Mouse (Mus musculus): ENCODE data around the gene Nol3. TPM values are rescaled to one million over a fixed set of nuclear protein-coding genes. Genes with fewer than 3 reads are reported as not detected.

The Nol3 gene
- total and polyA plus RNA-seq, 2 experiments from 2014 or later, result 2.6 to 6.9 TPM

- WGBS, result 43% methylated on average over 16 of the region's 16 CpGs
Measured at GRCm38 (mm10) chr8:105263244-105263912, 12.6 kb upstream of the Nol3 start.

GRCm38 (mm10) chr8:105264024-105264982, 11.6 kb upstream of the Nol3 start, which contains the start of the genes Tradd and Fbxl8:
Tradd (minus strand) TSS chr8:105264609.
Fbxl8 (plus strand) TSS chr8:105264648.
- DNase-seq (ENCODE audit: low spot score) (peak; percentile 50), ATAC-seq (no peak)
- Histone ChIP-seq H3K4me1 (ENCODE audit: insufficient read depth, low read length) (peaks cover 11% of the 10 kb centered on the region), H3K27ac (no peak within 1 kb of the TSS), H3K4me3 (ENCODE audit: low read length) (peak within 1 kb of the TSS; percentile 64), H3K4me2 (ENCODE audit: low read depth, low read length) (peak within 1 kb of the TSS; percentile 93), H3K27me3 (ENCODE audit: insufficient read depth, low read length) (peaks cover 20% of the 10 kb centered on the region), H3K36me3 (ENCODE audit: insufficient read depth, low read length) (no peaks in the 10 kb centered on the region), H3K9ac (replicated peaks; ENCODE audit: low read length) (peak within 1 kb of the TSS; percentile 56), H3K9me3 (ENCODE audit: low read length) (no peaks in the 10 kb centered on the region)
- 1% methylated on average over 53 of the region's 54 CpGs for WGBS
- TF ChIP-seq CTCF (IDR thresholded peaks at IDR 0.05; ENCODE audit: low read depth), result no peak

More at GRCm38 (mm10) chr8:105263244-105263912, 12.6 kb upstream of the Nol3 start:
- no peaks in the 10 kb centered on the region for H3K9me3 ChIP-seq (ENCODE audit: low read length)
- ATAC-seq (no peak), DNase-seq (ENCODE audit: low spot score) (no peak)
- H3K36me3 ChIP-seq (ENCODE audit: insufficient read depth, low read length), result no peaks in the 10 kb centered on the region
- no peak; the same call in 1 of the 2 replicates for TF ChIP-seq CTCF (IDR thresholded peaks at IDR 0.05; ENCODE audit: low read depth)
- H3K27me3 ChIP-seq (ENCODE audit: insufficient read depth, low read length), result peaks cover 14% of the 10 kb centered on the region
- H3K4me3 ChIP-seq (ENCODE audit: low read length), result no peak overlapping the region
- H3K9ac ChIP-seq (replicated peaks; ENCODE audit: low read length), result no peak overlapping the region
- H3K4me1 ChIP-seq (ENCODE audit: insufficient read depth, low read length), result peaks cover 10% of the 10 kb centered on the region
- no peak overlapping the region for H3K4me2 ChIP-seq (ENCODE audit: low read depth, low read length)
- H3K27ac ChIP-seq, result no peak overlapping the region

- no peak for ATAC-seq
- H3K4me2 ChIP-seq (ENCODE audit: low read depth, low read length), result peak overlapping the region; percentile 93
- no peak for TF ChIP-seq CTCF (IDR thresholded peaks at IDR 0.05; ENCODE audit: low read depth)
- H3K4me3 ChIP-seq (ENCODE audit: low read length), result peak overlapping the region; percentile 64
- H3K27ac ChIP-seq, result no peak overlapping the region
- no peak for DNase-seq (ENCODE audit: low spot score)
- WGBS, result 9% methylated on average over 10 of the region's 10 CpGs
- peaks cover 27% of the 10 kb centered on the region for H3K27me3 ChIP-seq (ENCODE audit: insufficient read depth, low read length)
- no peaks in the 10 kb centered on the region for H3K36me3 ChIP-seq (ENCODE audit: insufficient read depth, low read length)
- H3K4me1 ChIP-seq (ENCODE audit: insufficient read depth, low read length), result peaks cover 13% of the 10 kb centered on the region
- H3K9ac ChIP-seq (replicated peaks; ENCODE audit: low read length), result no peak overlapping the region
- H3K9me3 ChIP-seq (ENCODE audit: low read length), result no peaks in the 10 kb centered on the region
Measured at GRCm38 (mm10) chr8:105265128-105265527, 10.8 kb upstream of the Nol3 start.

- 18% methylated on average over 13 of the region's 13 CpGs for WGBS
- DNase-seq (ENCODE audit: low spot score) (no peak), ATAC-seq (no peak)
- Histone ChIP-seq H3K4me2 (ENCODE audit: low read depth, low read length) (no peak overlapping the region), H3K36me3 (ENCODE audit: insufficient read depth, low read length) (no peaks in the 10 kb centered on the region), H3K9ac (replicated peaks; ENCODE audit: low read length) (no peak overlapping the region), H3K9me3 (ENCODE audit: low read length) (no peaks in the 10 kb centered on the region), H3K4me1 (ENCODE audit: insufficient read depth, low read length) (peaks cover 17% of the 10 kb centered on the region), H3K4me3 (ENCODE audit: low read length) (no peak overlapping the region), H3K27ac (no peak overlapping the region), H3K27me3 (ENCODE audit: insufficient read depth, low read length) (peaks cover 34% of the 10 kb centered on the region)
- no peak for TF ChIP-seq CTCF (IDR thresholded peaks at IDR 0.05; ENCODE audit: low read depth)
Measured at GRCm38 (mm10) chr8:105266775-105267174, 9.2 kb upstream of the Nol3 start.

GRCm38 (mm10) chr8:105268342-105269074, 7.4 kb upstream of the Nol3 start:
- peak; percentile 97 for DNase-seq (ENCODE audit: low spot score)
- peak overlapping the region; percentile 41; the same call in 1 of the 2 replicates for H3K27ac ChIP-seq
- H3K9ac ChIP-seq (replicated peaks; ENCODE audit: low read length), result peak overlapping the region; percentile 54
- peak; percentile 13; the same call in 1 of the 2 replicates for TF ChIP-seq CTCF (IDR thresholded peaks at IDR 0.05; ENCODE audit: low read depth)
- under 1% methylated on average over 53 of the region's 65 CpGs for WGBS
- no peaks in the 10 kb centered on the region for H3K36me3 ChIP-seq (ENCODE audit: insufficient read depth, low read length)
- H3K4me1 ChIP-seq (ENCODE audit: insufficient read depth, low read length), result peaks cover 17% of the 10 kb centered on the region
- H3K4me2 ChIP-seq (ENCODE audit: low read depth, low read length), result peak overlapping the region; percentile 85
- H3K27me3 ChIP-seq (ENCODE audit: insufficient read depth, low read length), result peaks cover 45% of the 10 kb centered on the region
- no peaks in the 10 kb centered on the region for H3K9me3 ChIP-seq (ENCODE audit: low read length)
- peak overlapping the region; percentile 46 for H3K4me3 ChIP-seq (ENCODE audit: low read length)
- ATAC-seq, result peak; percentile 90

GRCm38 (mm10) chr8:105269075-105269458, 6.9 kb upstream of the Nol3 start:
- peak overlapping the region; percentile 46 for H3K4me3 ChIP-seq (ENCODE audit: low read length)
- TF ChIP-seq CTCF (IDR thresholded peaks at IDR 0.05; ENCODE audit: low read depth), result no peak
- peaks cover 45% of the 10 kb centered on the region for H3K27me3 ChIP-seq (ENCODE audit: insufficient read depth, low read length)
- peak overlapping the region; percentile 41; the same call in 1 of the 2 replicates for H3K27ac ChIP-seq
- peak; percentile 16; the same call in 1 of the 2 replicates for ATAC-seq
- DNase-seq (ENCODE audit: low spot score), result no peak
- under 1% methylated on average over 10 of the region's 10 CpGs for whole genome bisulfite sequencing
- no peaks in the 10 kb centered on the region for H3K9me3 ChIP-seq (ENCODE audit: low read length)
- H3K4me1 ChIP-seq (ENCODE audit: insufficient read depth, low read length), result peaks cover 17% of the 10 kb centered on the region
- H3K4me2 ChIP-seq (ENCODE audit: low read depth, low read length), result peak overlapping the region; percentile 85
- no peaks in the 10 kb centered on the region for H3K36me3 ChIP-seq (ENCODE audit: insufficient read depth, low read length)
- H3K9ac ChIP-seq (replicated peaks; ENCODE audit: low read length), result peak overlapping the region; percentile 54

All from hindbrain, postnatal 0 days (tissue).